Mouse (Mus musculus) forebrain, embryonic 11.5 days (tissue): ENCODE data around the gene Bcl11b. TPM values are rescaled to one million over a fixed set of nuclear protein-coding genes. Genes with fewer than 3 reads are reported as not detected.

ENCODE experiments used
- ATAC-seq: fragments of 200-750 bp; cut with Nextera tagmentation; replicated peaks from 2 replicates; pipeline ENCODE4 v1.8.0; 2017; ENCODE audit warnings: moderate TSS enrichment; ENCODE audit not compliant: low FRiP score
- DNase-seq: peaks from one replicate; pipeline ENCODE4 v3.0.0-alpha.2; 2017; ENCODE audit warnings: low spot score
- H3K27ac ChIP-seq: fragments of 300-500 bp; sonication (generic); 2 replicates; pipeline ENCODE4 v1.5.1; 2014; ENCODE audit warnings: low read depth, low read length
- H3K27me3 ChIP-seq: fragments of 300-500 bp; sonication (generic); 2 replicates; pipeline ENCODE4 v1.6.1; 2014; ENCODE audit warnings: mild to moderate bottlenecking, low read length, mixed read lengths; ENCODE audit not compliant: control insufficient read depth, insufficient read depth
- H3K36me3 ChIP-seq: fragments of 300-500 bp; sonication (generic); 2 replicates; pipeline ENCODE4 v1.6.1; 2014; ENCODE audit warnings: mild to moderate bottlenecking, low read length, moderate library complexity, mixed read lengths; ENCODE audit not compliant: control insufficient read depth, insufficient read depth
- H3K4me1 ChIP-seq: fragments of 300-500 bp; sonication (generic); replicated peaks from 2 replicates; pipeline ENCODE4 v1.6.1; 2014; ENCODE audit warnings: low read length, mixed read lengths; ENCODE audit not compliant: control insufficient read depth, insufficient read depth
- H3K4me2 ChIP-seq: fragments of 300-500 bp; sonication (generic); 2 replicates; pipeline ENCODE4 v1.6.1; 2014; ENCODE audit warnings: low read depth, mild to moderate bottlenecking, low read length, moderate library complexity, mixed read lengths; ENCODE audit not compliant: severe bottlenecking
- H3K4me3 ChIP-seq: fragments of 300-500 bp; sonication (generic); 2 replicates; pipeline ENCODE4 v1.5.1; 2014; ENCODE audit warnings: low read depth, low read length
- H3K9ac ChIP-seq: fragments of 300-500 bp; sonication (generic); 2 replicates; pipeline ENCODE4 v1.6.1; 2014; ENCODE audit warnings: low read length
- H3K9me3 ChIP-seq: fragments of 300-500 bp; sonication (generic); 2 replicates; pipeline ENCODE4 v1.6.1; 2016; ENCODE audit warnings: low read length, mixed read lengths; ENCODE audit not compliant: control insufficient read depth
- WGBS: fragments of 180-500 bp; shearing (Covaris S2); extraction: QIAGEN DNeasy Blood & Tissue Kit; methylation state at CpG from one replicate; pipeline ENCODE4 v1.1.7; 2014; 5-methylcytosine and 5-hydroxymethylcytosine counted together
- polyA plus RNA-seq: library from polyadenylated mRNA; unstranded; fragments of >200 nt; fragmentation: Nextera tagmentation; extraction: Ambion mirVana; gene quantifications from 2 replicates; pipeline ENCODE4 v1.2.1, GENCODE M21; 2014

Bcl11b gene
- polyA plus RNA-seq, 1 experiment from 2014 or later: 19.4 TPM

GRCm38 (mm10) chr12:107973556-107974140, 29.8 kb downstream of the Bcl11b start:
- no peaks in the 10 kb centered on the region for H3K27me3 ChIP-seq
- no peak for DNase-seq
- H3K9ac ChIP-seq: no peak overlapping the region
- no peak overlapping the region for H3K4me3 ChIP-seq
- WGBS: 56% methylated on average over 11 of the region's 11 CpGs
- no peaks in the 10 kb centered on the region for H3K9me3 ChIP-seq
- peaks cover 81% of the 10 kb centered on the region for H3K4me1 ChIP-seq
- H3K27ac ChIP-seq: no peak overlapping the region
- no peak for ATAC-seq
- no peaks in the 10 kb centered on the region for H3K36me3 ChIP-seq
- no peak overlapping the region for H3K4me2 ChIP-seq

- peak overlapping the region; percentile 66 for H3K27ac ChIP-seq
- no peak overlapping the region; the same call in 1 of the 2 replicates for H3K9ac ChIP-seq
- peaks cover 65% of the 10 kb centered on the region for H3K4me1 ChIP-seq
- H3K36me3 ChIP-seq: no peaks in the 10 kb centered on the region
- H3K27me3 ChIP-seq: no peaks in the 10 kb centered on the region
- no peak overlapping the region for H3K4me3 ChIP-seq
- peak overlapping the region; percentile 15; the same call in 1 of the 2 replicates for H3K4me2 ChIP-seq
- H3K9me3 ChIP-seq: no peaks in the 10 kb centered on the region
- 62% methylated on average over 12 of the region's 12 CpGs for WGBS
- DNase-seq (no peak), ATAC-seq (no peak)
Observed at GRCm38 (mm10) chr12:107971081-107971780, 32.2 kb downstream of the Bcl11b start.

GRCm38 (mm10) chr12:107970637-107971036, 32.8 kb downstream of the Bcl11b start:
- Histone ChIP-seq H3K36me3 (no peaks in the 10 kb centered on the region), H3K27me3 (no peaks in the 10 kb centered on the region), H3K4me2 (peak overlapping the region; percentile 30; the same call in 1 of the 2 replicates), H3K4me3 (no peak overlapping the region), H3K27ac (peak overlapping the region; percentile 66), H3K9me3 (no peaks in the 10 kb centered on the region), H3K9ac (no peak overlapping the region), H3K4me1 (peaks cover 59% of the 10 kb centered on the region)
- ATAC-seq (peak; percentile 39; the same call in 1 of the 2 replicates), DNase-seq (no peak)
- 30% methylated on average over 12 of the region's 12 CpGs for WGBS

GRCm38 (mm10) chr12:107969841-107970371, 33.5 kb downstream of the Bcl11b start:
- Histone ChIP-seq H3K9ac (no peak overlapping the region), H3K4me2 (peak overlapping the region; percentile 30), H3K36me3 (no peaks in the 10 kb centered on the region), H3K27me3 (no peaks in the 10 kb centered on the region), H3K9me3 (no peaks in the 10 kb centered on the region), H3K27ac (peak overlapping the region; percentile 74; the same call in 1 of the 2 replicates), H3K4me3 (no peak overlapping the region), H3K4me1 (peaks cover 52% of the 10 kb centered on the region)
- WGBS: 24% methylated on average over 18 of the region's 18 CpGs
- ATAC-seq: peak; percentile 59
- DNase-seq: peak; percentile 84

GRCm38 (mm10) chr12:107969126-107969525, 34.3 kb downstream of the Bcl11b start:
- Histone ChIP-seq H3K4me1 (peaks cover 46% of the 10 kb centered on the region), H3K27ac (peak overlapping the region; percentile 74; the same call in 1 of the 2 replicates), H3K27me3 (no peaks in the 10 kb centered on the region), H3K9ac (no peak overlapping the region), H3K9me3 (no peaks in the 10 kb centered on the region), H3K36me3 (no peaks in the 10 kb centered on the region), H3K4me3 (no peak overlapping the region), H3K4me2 (peak overlapping the region; percentile 30; the same call in 1 of the 2 replicates)
- DNase-seq (no peak), ATAC-seq (no peak)
- WGBS: 69% methylated on average over 8 of the region's 8 CpGs

- no peak overlapping the region for H3K9ac ChIP-seq
- H3K27ac ChIP-seq: no peak overlapping the region
- DNase-seq (no peak), ATAC-seq (no peak)
- H3K27me3 ChIP-seq: no peaks in the 10 kb centered on the region
- H3K4me1 ChIP-seq: peaks cover 45% of the 10 kb centered on the region
- 88% methylated on average over 3 of the region's 3 CpGs for WGBS
- no peaks in the 10 kb centered on the region for H3K9me3 ChIP-seq
- no peak overlapping the region for H3K4me2 ChIP-seq
- H3K36me3 ChIP-seq: no peaks in the 10 kb centered on the region
- H3K4me3 ChIP-seq: no peak overlapping the region
Observed at GRCm38 (mm10) chr12:107968331-107968730, 35.1 kb downstream of the Bcl11b start.

GRCm38 (mm10) chr12:107967026-107967425, 36.4 kb downstream of the Bcl11b start:
- Histone ChIP-seq H3K9me3 (no peaks in the 10 kb centered on the region), H3K4me2 (no peak overlapping the region), H3K27me3 (no peaks in the 10 kb centered on the region), H3K27ac (no peak overlapping the region), H3K9ac (no peak overlapping the region), H3K4me3 (no peak overlapping the region), H3K4me1 (peaks cover 39% of the 10 kb centered on the region), H3K36me3 (no peaks in the 10 kb centered on the region)
- DNase-seq (no peak), ATAC-seq (no peak)
- 91% methylated on average over 7 of the region's 7 CpGs for WGBS

- H3K9ac ChIP-seq: no peak overlapping the region
- H3K27me3 ChIP-seq: no peaks in the 10 kb centered on the region
- H3K36me3 ChIP-seq: no peaks in the 10 kb centered on the region
- no peak for DNase-seq
- ATAC-seq: no peak
- H3K4me2 ChIP-seq: no peak overlapping the region
- H3K27ac ChIP-seq: no peak overlapping the region
- peaks cover 34% of the 10 kb centered on the region for H3K4me1 ChIP-seq
- no peaks in the 10 kb centered on the region for H3K9me3 ChIP-seq
- WGBS: 71% methylated on average over 12 of the region's 12 CpGs
- no peak overlapping the region for H3K4me3 ChIP-seq
Observed at GRCm38 (mm10) chr12:107965103-107965502, 38.3 kb downstream of the Bcl11b start.
